Mouse (Mus musculus): ENCODE results near the gene Ror2.

Ror2 gene

DNA sequence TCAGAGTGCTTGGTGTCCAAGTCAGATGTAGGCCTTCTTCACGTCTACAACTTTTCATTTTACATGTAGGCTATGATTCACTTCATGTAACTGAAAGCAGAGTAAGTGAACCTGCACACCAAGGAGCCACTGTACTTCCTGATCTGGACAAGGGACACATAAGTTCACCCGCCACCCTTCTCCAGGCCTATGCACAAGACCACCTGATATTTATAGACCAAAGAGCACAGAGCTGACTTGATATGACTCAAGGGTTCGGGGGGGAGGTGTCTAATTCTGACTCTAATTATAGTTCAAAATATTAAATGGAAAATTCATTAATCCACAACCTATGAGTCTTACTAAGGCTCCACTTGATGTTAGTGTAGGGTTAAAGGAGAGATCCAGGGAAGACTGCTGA, 14.3 kb downstream of the Ror2 start:
- no peak for DNase-seq

DNA sequence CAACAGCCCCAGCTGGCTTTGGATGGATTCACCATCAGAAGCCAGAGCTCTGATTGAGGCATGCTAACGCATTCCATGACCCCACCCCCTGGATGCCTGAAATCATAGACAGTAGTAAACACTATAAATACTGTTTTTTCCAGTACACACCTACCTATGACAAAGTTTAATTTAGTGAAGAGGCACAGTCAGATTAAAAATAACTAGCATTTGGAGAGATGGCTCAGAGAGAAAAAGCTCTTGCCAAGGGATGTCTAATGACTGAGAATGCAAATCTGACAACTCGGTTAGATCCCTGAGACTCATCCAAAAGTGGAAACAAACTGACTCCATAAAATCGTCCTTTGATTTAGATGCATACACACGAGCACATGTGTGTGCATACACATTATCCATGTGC, 15.4 kb downstream of the Ror2 start:
- no peak for DNase-seq

DNA sequence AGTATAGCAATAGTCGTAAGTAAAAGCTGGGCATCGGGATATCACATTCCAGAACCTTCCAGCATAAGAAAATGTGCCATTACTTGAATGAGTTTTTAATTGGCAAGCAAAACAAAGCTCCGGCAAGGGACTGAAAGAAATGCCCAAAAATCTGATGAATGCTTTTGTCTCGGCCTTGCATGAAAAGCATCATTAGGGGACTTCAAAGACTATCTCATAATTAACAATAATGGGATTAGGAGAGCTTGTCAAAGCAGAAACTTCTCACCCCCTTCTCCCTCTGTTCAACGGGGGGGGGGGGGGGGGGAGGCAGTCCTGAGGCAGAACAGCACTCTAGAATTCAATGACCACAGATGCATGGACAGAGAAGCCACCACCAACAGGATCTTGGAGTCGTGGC, 17.4 kb downstream of the Ror2 start:
- DNase-seq = no peak

- DNase-seq = no peak
Observed at GRCm38 (mm10) chr13:53267849-53268248, 18.1 kb downstream of the Ror2 start.

- DNase-seq = no peak
Observed at GRCm38 (mm10) chr13:53267155-53267554, 18.8 kb downstream of the Ror2 start.

GRCm38 (mm10) chr13:53266543-53266951, 19.4 kb downstream of the Ror2 start:
- no peak for DNase-seq

- no peak for DNase-seq
Observed at GRCm38 (mm10) chr13:53264896-53265295, 21.0 kb downstream of the Ror2 start.

- no peak for DNase-seq
Observed at GRCm38 (mm10) chr13:53262509-53263250, 23.2 kb downstream of the Ror2 start.

DNA sequence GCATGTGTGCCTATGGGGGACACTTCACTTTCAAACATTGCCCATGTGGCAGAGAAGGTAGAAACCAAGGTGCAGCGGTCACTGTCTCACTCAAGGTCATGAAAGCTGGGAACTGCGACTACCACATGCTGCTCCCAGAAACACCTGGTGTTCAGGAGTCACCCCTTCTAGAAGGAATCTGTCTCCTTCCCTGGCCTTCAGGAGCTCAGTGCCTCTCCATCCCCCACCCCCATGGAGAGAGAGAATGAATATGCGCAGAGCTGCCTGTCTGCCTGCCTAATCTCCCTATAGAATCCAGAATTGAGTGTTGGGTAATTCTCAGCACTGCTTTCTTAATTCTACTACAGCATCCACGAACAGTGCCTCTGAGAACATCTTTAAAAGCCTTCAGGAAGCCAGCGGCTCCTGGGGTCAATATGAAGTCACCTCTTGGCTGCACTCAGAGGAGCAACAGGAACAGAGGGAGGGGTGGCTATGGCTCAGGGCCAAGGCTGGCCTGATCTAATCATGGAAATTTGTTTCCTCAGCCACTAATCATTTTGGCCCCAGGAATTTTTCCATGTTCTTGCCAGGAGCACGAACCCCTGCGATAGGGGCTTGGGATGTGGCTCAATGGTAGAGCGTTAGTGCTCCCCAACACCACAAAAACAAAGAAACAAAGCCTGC, 24.7 kb downstream of the Ror2 start:
- no peak for DNase-seq

- DNase-seq = no peak
Observed at GRCm38 (mm10) chr13:53258943-53259342, 27.0 kb downstream of the Ror2 start.

DNA sequence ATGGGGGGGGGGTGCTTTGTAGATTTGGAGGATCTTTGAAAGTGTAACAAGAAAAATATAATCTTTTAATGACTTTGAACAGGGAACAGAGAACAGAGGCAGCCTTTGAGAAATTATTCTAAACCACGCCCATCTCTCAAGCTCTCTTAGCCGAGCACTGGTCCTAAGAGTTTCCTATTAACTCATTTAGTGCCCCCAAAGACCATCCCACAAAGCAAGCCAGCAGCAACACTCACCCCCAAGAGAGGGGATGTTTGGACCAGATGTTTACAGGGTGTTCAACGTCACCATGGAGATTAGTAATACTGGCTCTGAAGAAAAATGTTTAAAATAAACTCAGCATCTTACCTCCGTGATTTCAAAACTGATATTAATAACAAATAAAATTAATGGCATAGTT, 27.4 kb downstream of the Ror2 start:
- DNase-seq = no peak

GRCm38 (mm10) chr13:53253255-53253654, 32.7 kb downstream of the Ror2 start:
- DNase-seq = no peak

DNA sequence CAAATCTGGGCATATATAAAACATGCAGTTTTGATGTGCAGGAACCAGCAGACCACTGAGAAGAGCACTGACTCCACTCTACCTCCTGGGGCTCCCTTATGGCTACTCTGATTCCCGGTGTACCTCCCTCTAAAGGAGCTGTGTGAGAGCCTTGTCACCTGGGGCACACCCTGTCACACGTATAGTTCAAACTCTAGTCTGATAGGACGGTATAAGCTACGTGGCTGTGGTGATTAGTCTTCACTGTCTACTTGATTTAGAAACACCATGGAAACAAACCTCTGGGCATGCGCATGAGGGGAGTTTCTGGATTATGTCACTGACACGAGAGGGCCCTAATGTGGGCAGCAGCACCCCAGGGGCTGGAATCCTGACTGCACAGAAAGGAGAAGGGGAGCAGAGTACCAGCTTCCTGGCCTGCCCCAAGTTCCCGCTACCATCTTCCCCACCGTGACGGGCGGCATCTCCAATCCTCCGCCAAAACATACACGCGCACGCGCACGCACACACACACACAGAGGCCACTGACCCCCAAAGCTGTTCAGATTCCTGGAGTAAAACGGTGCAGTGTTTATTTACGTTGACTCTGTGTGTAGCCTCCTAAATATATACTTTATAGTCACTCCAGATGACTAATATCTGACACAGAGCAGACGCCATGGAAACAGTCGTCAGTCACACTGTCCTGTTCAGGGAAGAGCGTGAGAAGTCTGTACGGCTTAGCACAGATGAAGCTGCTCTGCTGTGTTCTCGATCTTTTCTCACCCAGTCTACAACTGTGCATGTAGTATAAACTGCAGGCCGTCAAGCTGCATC, 37.1 kb downstream of the Ror2 start:
- no peak for DNase-seq

DNA sequence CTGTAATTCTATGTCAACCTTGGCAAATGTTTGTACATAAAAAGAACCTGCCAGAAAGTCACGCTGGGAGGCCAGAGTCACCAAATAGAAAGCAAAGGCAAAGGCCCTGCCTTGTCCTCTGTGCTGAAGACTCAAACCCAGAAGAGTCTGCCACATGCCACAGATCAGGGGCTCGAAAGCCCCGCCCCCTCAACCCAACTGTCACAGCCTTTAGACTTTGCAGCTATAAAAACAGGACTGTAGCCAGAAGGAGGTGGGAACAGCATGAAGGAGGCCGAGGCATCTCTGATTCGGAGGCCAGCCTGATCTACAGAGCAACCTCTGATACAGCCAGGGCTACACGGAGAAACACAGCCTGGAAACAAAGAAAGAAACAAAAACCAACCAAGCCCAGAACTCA, 37.8 kb downstream of the Ror2 start:
- DNase-seq = no peak

DNA sequence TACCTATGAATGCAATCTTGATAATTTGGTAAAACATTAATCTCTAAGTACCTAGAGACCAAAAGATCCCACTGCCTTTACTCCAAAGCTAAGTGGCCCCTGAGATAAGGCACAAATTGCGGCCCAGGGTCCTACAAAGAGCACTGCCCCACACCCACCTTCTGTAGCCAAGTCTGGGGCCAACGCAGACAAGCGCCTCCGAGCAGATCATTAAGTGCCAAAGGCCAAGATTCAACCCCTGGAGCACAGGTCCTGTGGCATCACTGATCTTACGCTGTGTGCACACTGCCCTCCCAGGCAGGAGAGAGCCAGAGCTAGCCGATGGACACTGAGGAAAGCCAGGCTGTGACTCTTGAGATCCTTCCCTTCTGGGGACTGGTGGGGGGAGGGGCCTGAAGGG, 38.7 kb downstream of the Ror2 start:
- DNase-seq = no peak

- DNase-seq = no peak
Observed at GRCm38 (mm10) chr13:53244151-53244550, 41.8 kb downstream of the Ror2 start.

- DNase-seq = no peak
Observed at GRCm38 (mm10) chr13:53237455-53237854, 48.5 kb downstream of the Ror2 start.

GRCm38 (mm10) chr13:53236434-53237401, 49.2 kb downstream of the Ror2 start:
- DNase-seq = peak; percentile 71

DNA sequence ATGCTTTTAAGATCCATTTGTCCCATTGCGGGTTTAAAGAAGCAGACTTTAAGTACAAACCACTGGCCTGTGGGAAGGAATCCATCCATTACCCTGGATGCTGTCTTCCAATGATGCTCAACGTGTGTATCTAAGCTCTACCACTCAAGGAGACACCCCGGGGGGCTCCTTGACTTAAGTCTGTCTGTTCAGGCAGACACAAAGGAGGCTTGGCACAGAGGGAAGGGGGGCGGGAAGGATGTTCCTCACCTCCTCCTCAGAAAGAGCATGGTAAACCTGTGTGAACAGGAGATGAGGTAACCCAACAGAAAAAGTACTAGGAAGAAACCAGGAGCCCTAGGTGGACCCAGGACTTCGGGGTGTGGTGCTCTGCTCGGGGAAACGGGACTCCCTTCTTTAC, 50.0 kb downstream of the Ror2 start:
- no peak for DNase-seq

DNA sequence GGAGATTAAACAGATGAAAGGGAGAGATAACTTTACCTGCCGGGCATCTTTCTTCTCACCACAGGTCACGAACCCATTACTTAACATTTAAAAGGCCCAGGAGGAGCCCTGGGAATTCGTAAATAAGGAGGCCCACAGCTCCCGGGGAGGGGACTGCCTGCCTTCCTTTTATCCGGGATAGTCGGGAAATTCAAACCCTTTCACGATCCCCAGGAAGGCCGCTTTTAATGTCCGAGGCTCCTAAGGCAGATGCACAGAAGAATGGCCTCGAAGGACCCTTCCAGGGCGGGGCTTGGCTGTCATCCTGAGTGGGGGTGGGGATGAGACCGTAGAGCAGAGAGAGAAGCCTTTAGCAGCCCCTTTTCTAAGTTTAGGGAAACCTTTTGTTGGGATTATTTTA, 51.1 kb downstream of the Ror2 start:
- peak; percentile 54 for DNase-seq

DNA sequence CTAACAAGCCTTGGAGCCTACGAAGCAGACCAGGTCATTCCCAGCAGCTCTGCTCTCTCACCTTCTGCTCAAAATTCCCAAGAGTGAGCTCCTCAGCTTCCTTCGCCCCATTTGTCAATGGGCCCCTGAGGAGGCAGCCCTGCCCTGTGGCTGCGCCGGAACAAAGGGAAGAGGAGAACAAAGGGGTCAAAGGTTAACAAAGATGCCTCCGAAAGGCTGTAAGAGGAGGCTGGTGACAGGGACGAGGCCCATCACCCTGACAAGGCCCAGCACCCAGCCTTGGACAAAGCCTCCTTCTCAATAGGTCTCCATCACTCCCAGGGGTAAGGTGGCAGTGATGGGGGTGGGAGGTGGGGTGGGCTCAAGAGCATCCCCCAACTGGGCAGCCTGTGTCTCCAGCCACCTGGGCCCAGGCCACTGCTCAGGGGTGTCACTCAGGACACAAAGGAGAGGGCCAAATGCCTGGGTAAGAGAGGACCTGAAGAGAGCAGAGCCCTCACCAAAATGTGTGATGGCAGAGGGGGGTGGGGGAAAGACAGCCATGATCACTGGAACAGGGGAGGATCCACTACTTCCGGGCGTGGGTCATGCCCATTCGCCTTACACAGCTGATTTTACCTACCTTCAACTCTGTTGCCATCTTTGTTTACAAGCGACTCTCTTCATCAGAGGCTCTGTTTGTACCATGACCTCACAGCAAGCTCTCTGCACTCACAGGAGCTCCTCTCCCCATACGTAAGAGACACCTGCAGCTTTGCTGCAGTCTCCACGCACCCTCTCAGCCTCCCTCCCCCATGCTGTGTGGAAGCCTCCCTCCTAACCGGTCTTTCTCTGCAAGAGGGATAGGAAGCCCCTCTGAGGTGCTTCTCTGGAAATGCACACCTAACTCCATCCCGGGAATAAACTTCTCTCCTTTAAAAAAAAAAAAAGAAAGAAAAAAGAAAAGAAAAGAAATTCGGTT, 51.8 kb downstream of the Ror2 start:
- DNase-seq = peak; percentile 59

Data from embryo, embryonic 11 days (tissue).